In the genomic region with DNA sequence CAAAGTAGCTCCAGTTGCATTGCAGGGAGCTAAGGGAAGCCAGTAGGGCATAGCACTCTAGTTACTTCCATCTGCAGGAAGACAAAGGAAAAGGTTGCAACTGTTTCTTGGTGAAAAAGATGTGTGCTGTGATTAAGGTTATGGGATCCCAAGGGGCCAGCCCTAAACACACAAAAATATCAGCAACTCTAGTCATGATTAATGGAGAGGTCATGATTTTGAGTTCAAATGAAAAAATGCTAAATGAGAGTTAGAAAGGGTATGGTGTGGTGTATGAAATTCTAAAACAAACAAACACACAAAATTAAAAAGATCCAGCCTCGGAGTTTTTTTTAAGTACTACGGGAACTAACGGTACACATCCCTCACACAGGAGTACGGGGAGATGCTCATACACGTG, we compare ENCODE assay signal across 14 mouse cellular contexts. TPM values are rescaled to one million over a fixed set of nuclear protein-coding genes. Genes with fewer than 3 reads are reported as not detected.
A peak's percentile ranks its signal among the peaks of the same experiment; 100 is the strongest.
DNase-seq lines count a peak whose midpoint lies in the region; ATAC-seq and TF ChIP-seq lines count a peak whose summit lies in the region.
"Had no signal": no experiment of that assay in that cellular context is flagged by ENCODE, and none has a peak within 500 bp of the region (broad histone marks: within the 10 kb centered on the region; RNA-seq: fewer than 3 reads in every experiment).

No protein-coding gene starts in this region.

- no peak overlapping the region for H3K9ac ChIP-seq in embryonic facial prominence, embryonic 12.5 days
- H3K9ac ChIP-seq in stomach, embryonic 14.5 days (replicated peaks; ENCODE audit: low read depth, low read length), result no peak overlapping the region
- H3K9ac ChIP-seq: hindbrain, embryonic 13.5 days; lung, embryonic 15.5 days had no signal

- no peak overlapping the region for H3K4me2 ChIP-seq in embryonic facial prominence, embryonic 12.5 days (replicated peaks)
- H3K4me2 ChIP-seq in stomach, embryonic 14.5 days (replicated peaks; ENCODE audit: low read depth, low read length), result no peak overlapping the region
- H3K4me2 ChIP-seq: hindbrain, embryonic 13.5 days; lung, embryonic 15.5 days had no signal

- H3K27me3 ChIP-seq in heart, embryonic 10.5 days (ENCODE audit: insufficient read depth, poor library complexity, severe bottlenecking), result no peaks in the 10 kb centered on the region
- no peaks in the 10 kb centered on the region for H3K27me3 ChIP-seq in kidney, adult 2 months (replicated peaks; ENCODE audit: control insufficient read depth, insufficient read depth, low read length)
- no peaks in the 10 kb centered on the region for H3K27me3 ChIP-seq in embryonic facial prominence, embryonic 12.5 days
- no peaks in the 10 kb centered on the region for H3K27me3 ChIP-seq in stomach, embryonic 14.5 days (ENCODE audit: control insufficient read depth, insufficient read depth, low read length)
- H3K27me3 ChIP-seq: hindbrain, embryonic 13.5 days; lung, embryonic 15.5 days had no signal

- WGBS in heart, embryonic 10.5 days, result 54% methylated on average over 5 of the region's 5 CpGs
- 65% methylated on average over 5 of the region's 5 CpGs for WGBS in kidney, adult 2 months
- 33% methylated on average over 5 of the region's 5 CpGs for WGBS in embryonic facial prominence, embryonic 12.5 days
- 38% methylated on average over 5 of the region's 5 CpGs for WGBS in stomach, embryonic 14.5 days

- no peak for TF ChIP-seq CTCF in kidney, adult 2 months (conservative IDR thresholded peaks at IDR 0.05; ENCODE audit: insufficient read depth, insufficient read length, low read depth, low read length)

- no peak for ATAC-seq in embryonic facial prominence, embryonic 12.5 days (ENCODE audit: insufficient number of reproducible peaks, insufficient read depth, low FRiP score, low TSS enrichment)
- no peak for ATAC-seq in stomach, embryonic 14.5 days (ENCODE audit: insufficient number of reproducible peaks, insufficient read depth, low FRiP score, low read depth)

- H3K36me3 ChIP-seq in heart, embryonic 10.5 days, result no peaks in the 10 kb centered on the region
- H3K36me3 ChIP-seq in kidney, adult 2 months (ENCODE audit: control insufficient read depth, insufficient read depth, low read length), result no peaks in the 10 kb centered on the region
- no peaks in the 10 kb centered on the region for H3K36me3 ChIP-seq in embryonic facial prominence, embryonic 12.5 days
- no peaks in the 10 kb centered on the region for H3K36me3 ChIP-seq in stomach, embryonic 14.5 days (ENCODE audit: control insufficient read depth, insufficient read depth, low read length)
- H3K36me3 ChIP-seq: hindbrain, embryonic 13.5 days; lung, embryonic 15.5 days had no signal

- no peaks in the 10 kb centered on the region for H3K9me3 ChIP-seq in heart, embryonic 10.5 days
- H3K9me3 ChIP-seq in embryonic facial prominence, embryonic 12.5 days, result no peaks in the 10 kb centered on the region
- no peaks in the 10 kb centered on the region for H3K9me3 ChIP-seq in stomach, embryonic 14.5 days (ENCODE audit: control insufficient read depth, low read depth, low read length)
- H3K9me3 ChIP-seq: hindbrain, embryonic 13.5 days; lung, embryonic 15.5 days had no signal

- DNase-seq in heart, embryonic 10.5 days (ENCODE audit: low spot score), result no peak
- DNase-seq in heart, postnatal 36 days, result no peak
- peak; percentile 17 for DNase-seq in kidney, adult 2 months
- DNase-seq in kidney, adult 9 months, result no peak
- DNase-seq in thymus, postnatal 25 days, result no peak
- DNase-seq in right cerebral cortex, postnatal 14 days, result no peak
- DNase-seq: adrenal gland, adult 2 months; cerebellum, postnatal 10 days; layer of hippocampus, adult 9-11 months; thymus, adult 18-20 months had no signal

- intact Hi-C loops in heart, postnatal 36 days (cut with DNase I), result loop anchor here (2.0 kb wide), 1 partner anchor 51 kb away; no protein-coding TSS in a partner anchor

- TF ChIP-seq POLR2A in kidney, adult 2 months (IDR thresholded peaks at IDR 0.05; ENCODE audit: low read depth, low read length), result no peak

- H3K4me1 ChIP-seq in heart, embryonic 10.5 days, result peaks cover 14% of the 10 kb centered on the region
- H3K4me1 ChIP-seq in kidney, adult 2 months (ENCODE audit: control insufficient read depth, insufficient read depth, low read length), result no peaks in the 10 kb centered on the region
- H3K4me1 ChIP-seq in embryonic facial prominence, embryonic 12.5 days, result peaks cover 18% of the 10 kb centered on the region
- peaks cover 13% of the 10 kb centered on the region for H3K4me1 ChIP-seq in stomach, embryonic 14.5 days (ENCODE audit: control insufficient read depth, insufficient read depth, low read length)

- peak overlapping the region; percentile 67; the same call in 1 of the 2 replicates for H3K27ac ChIP-seq in heart, embryonic 10.5 days
- no peak overlapping the region for H3K27ac ChIP-seq in kidney, adult 2 months (ENCODE audit: insufficient read depth, low read depth, low read length)
- H3K27ac ChIP-seq in embryonic facial prominence, embryonic 12.5 days, result peak overlapping the region; percentile 96
- peak overlapping the region; percentile 88 for H3K27ac ChIP-seq in stomach, embryonic 14.5 days (ENCODE audit: low read length)
- H3K27ac ChIP-seq: hindbrain, embryonic 13.5 days had no signal

- H3K4me3 ChIP-seq in heart, embryonic 10.5 days, result no peak overlapping the region
- H3K4me3 ChIP-seq in kidney, adult 2 months (ENCODE audit: insufficient read depth, low read depth, low read length), result no peak overlapping the region
- no peak overlapping the region for H3K4me3 ChIP-seq in embryonic facial prominence, embryonic 12.5 days
- H3K4me3 ChIP-seq in stomach, embryonic 14.5 days (ENCODE audit: low read depth, low read length), result no peak overlapping the region
- H3K4me3 ChIP-seq: hindbrain, embryonic 13.5 days; lung, embryonic 15.5 days had no signal

RNA-seq across cellular contexts. Expression of gene Col1a2, which starts 49.1 kb away (rescaled TPM):
- polyA plus RNA-seq in heart, embryonic 10.5 days (2016; fragmentation: Nextera tagmentation; extraction: Ambion mirVana), result 88.7 and 175 TPM in 2 replicates
- total RNA-seq in heart, postnatal 36 days (2021), result 100 to 1,000 TPM; 137 to 156 TPM
- polyA plus RNA-seq in kidney, adult 2 months (2012; rRNA removed), result 67.1 and 67.9 TPM in 2 replicates
- polyA plus RNA-seq in embryonic facial prominence, embryonic 12.5 days (2016; fragmentation: Nextera tagmentation; extraction: Ambion mirVana), result 603 and 672 TPM in 2 replicates
- polyA plus RNA-seq in stomach, embryonic 14.5 days (2014; fragmentation: Nextera tagmentation; extraction: Ambion mirVana), result 751 and 803 TPM in 2 replicates
